Mouse (Mus musculus) cerebellum, adult 9-10 months (tissue): ENCODE data around the gene Cldn34b1.
"Not testable (repeated sequence)": the region's sequence is repeated elsewhere in the genome, so short reads cannot be mapped to it uniquely, and the experiment has no call there.

Source experiments
- DNase-seq: peaks from one replicate; pipeline ENCODE4 v3.0.0; 2022

The Cldn34b1 gene

DNA sequence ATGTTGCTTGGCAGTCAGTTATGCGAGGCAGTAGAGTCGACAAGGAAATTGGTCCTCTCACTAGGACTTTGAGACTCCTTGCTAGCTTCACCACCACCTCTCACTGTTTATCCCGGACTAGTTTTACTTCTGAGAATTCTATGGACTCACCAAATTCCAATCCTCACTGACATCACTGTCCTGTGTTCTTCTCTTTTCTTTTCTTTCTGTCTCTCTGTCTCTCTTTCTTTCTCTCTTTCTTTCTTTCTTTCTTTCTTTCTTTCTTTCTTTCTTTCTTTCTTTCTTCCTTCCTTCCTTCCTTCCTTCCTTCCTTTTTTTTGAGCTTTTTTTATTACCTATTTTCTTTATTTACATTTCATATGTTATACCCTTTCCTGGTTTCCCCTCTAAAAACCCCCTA lies at the start of gene Cldn34b1:
Gene Cldn34b1, minus strand, starts transcription at position 101 of the 400 bp plus-strand sequence.
- DNase-seq = not testable (repeated sequence)

DNA sequence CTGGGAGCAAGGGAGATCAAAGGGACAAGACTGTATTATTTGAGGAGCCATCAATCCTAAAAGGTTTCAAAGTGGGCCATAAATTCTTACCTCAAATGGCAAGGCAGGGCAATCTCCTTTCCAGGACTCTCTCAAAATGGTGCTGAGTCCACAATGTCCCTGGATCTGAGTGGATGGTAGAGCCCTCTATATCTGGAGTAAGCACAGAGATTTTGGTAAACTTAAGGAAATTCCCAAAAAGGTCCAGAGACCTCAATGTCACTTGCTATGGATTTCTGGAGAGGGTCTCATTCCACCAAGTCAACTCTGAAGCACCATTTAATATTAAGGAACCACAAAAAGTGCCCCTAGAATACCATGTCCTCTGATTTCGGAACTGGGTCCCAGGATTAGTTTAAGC lies 45.8 kb upstream of the Cldn34b1 start, which contains the start of gene Magea6:
Gene Magea6, minus strand, starts transcription at position 101 of the 400 bp plus-strand sequence.
- not testable (repeated sequence) for DNase-seq
